Mouse (Mus musculus) ovary, postnatal 10 days (tissue): ENCODE measurements around the gene Tbce.
A peak's percentile ranks its signal among the peaks of the same experiment; 100 is the strongest.

Experiments
- DNase-seq: peaks from one replicate; pipeline ENCODE4 v3.0.0; 2022; ENCODE audit warnings: low spot score

The Tbce gene

GRCm38 (mm10) chr13:13966172-13966571 lies 73.3 kb downstream of the Tbce start:
- no peak for DNase-seq

GRCm38 (mm10) chr13:13965388-13965964 lies 74.0 kb downstream of the Tbce start:
- DNase-seq = no peak

- DNase-seq = no peak
These were observed 78.4 kb downstream of the Tbce start for GRCm38 (mm10) chr13:13961046-13961445.

- no peak for DNase-seq
These were observed 79.2 kb downstream of the Tbce start for GRCm38 (mm10) chr13:13960211-13960610.

- no peak for DNase-seq
These were observed 82.8 kb downstream of the Tbce start for GRCm38 (mm10) chr13:13956686-13957085.

GRCm38 (mm10) chr13:13954931-13955330 lies 84.5 kb downstream of the Tbce start:
- DNase-seq = peak; percentile 20

- peak; percentile 80 for DNase-seq
These were observed 85.3 kb downstream of the Tbce start, which contains the start of gene B3galnt2 for GRCm38 (mm10) chr13:13953874-13954832. B3galnt2 (plus strand) TSS chr13:13954469.
